Mouse (Mus musculus) E14TG2a.4 (cell line): ENCODE results near the gene Dnajc17.
A peak's percentile ranks its signal among the peaks of the same experiment; 100 is the strongest.

Source experiments
- H3K27me3 ChIP-seq: 2 replicates; pipeline ENCODE4 v1.6.1; 2014; ENCODE audit warnings: low read length, control low read depth; ENCODE audit not compliant: insufficient read depth
- H3K36me3 ChIP-seq: 2 replicates; pipeline ENCODE4 v1.6.1; 2014; ENCODE audit warnings: low read length, control low read depth; ENCODE audit not compliant: insufficient read depth
- H3K4me1 ChIP-seq: replicated peaks from 2 replicates; pipeline ENCODE4 v1.6.1; 2014; ENCODE audit warnings: low read depth, low read length, control low read depth
- H3K4me3 ChIP-seq: replicated peaks from 2 replicates; pipeline ENCODE4 v1.5.1; 2014; ENCODE audit warnings: mild to moderate bottlenecking, low read length
- H3K9me3 ChIP-seq: 2 replicates; pipeline ENCODE4 v1.6.1; 2014; ENCODE audit warnings: low read length, control low read depth
- CTCF ChIP-seq: conservative IDR thresholded peaks from 2 replicates; pipeline ENCODE4 v1.5.1; 2014; ENCODE audit warnings: low read length
- NANOG ChIP-seq: IDR thresholded peaks from 2 replicates; pipeline ENCODE4 v1.6.1; 2014; ENCODE audit warnings: borderline replicate concordance, low read length, mixed read lengths
- POU5F1 ChIP-seq: IDR thresholded peaks from 2 replicates; pipeline ENCODE4 v1.6.1; 2014; ENCODE audit warnings: low read length, borderline replicate concordance

Gene Dnajc17

DNA sequence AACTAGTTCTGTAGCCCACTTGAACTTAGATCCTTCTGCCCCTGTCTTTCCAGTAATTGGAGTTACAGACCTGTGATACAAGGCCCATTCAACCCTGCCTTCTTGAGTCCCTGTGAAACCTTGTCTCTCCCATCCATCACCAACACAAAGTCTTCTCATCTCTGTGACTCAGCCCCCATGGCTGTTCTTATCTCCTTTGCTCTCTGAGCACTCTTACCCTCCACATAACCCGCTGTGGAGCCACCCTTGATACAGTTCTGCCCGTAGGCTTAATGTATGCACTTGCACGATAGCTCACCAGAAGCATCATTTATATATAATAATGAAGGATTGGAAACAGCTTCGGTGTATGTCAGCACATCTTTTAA, 32.2 kb upstream of the Dnajc17 start:
- peak overlapping the region; percentile 5; the same call in 1 of the 2 replicates for H3K4me3 ChIP-seq
- H3K36me3 ChIP-seq: peaks cover 68% of the 10 kb centered on the region
- no peak for TF ChIP-seq POU5F1
- TF ChIP-seq CTCF: no peak
- TF ChIP-seq NANOG: no peak
- peaks cover 79% of the 10 kb centered on the region for H3K4me1 ChIP-seq
- H3K9me3 ChIP-seq: no peaks in the 10 kb centered on the region
- H3K27me3 ChIP-seq: no peaks in the 10 kb centered on the region

DNA sequence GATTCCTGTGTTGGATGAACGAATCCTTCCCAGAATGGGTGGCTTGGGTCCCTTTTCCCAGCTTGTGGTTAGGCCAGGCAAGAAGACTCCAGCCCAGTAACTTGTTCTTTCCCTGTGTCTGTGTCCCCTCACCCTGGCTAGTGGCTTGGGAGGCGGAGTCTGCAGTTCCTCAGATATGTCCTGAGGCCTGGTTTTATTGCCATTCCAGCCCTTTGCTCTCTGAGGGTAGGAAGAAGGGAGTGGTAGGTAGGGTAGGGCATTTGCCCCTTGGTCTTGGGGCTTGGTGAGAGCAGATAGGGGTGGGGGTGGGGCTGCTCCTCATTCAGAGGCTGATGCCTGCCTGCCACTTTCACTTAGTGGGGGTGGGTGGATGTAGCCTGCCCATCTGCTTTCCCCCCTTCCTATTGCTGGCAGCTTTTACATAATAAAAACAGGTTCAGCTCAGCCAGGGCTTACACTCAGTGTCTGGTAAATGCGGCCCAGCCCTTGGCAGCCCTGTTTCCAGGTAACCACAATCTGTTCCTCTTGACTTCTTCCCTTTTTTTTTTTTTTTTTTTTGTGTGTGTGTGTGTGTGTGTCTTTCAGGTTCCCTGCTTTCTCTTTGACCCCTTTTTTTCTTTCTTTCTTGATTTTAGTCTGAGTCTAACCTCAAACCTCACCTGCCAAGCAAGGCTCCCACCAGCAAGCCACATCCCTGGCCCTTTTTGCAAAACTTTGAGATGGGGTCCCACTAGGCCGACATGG, 31.7 kb upstream of the Dnajc17 start:
- Histone ChIP-seq H3K4me3 (peak overlapping the region; percentile 91), H3K27me3 (no peaks in the 10 kb centered on the region), H3K9me3 (no peaks in the 10 kb centered on the region), H3K4me1 (peaks cover 79% of the 10 kb centered on the region), H3K36me3 (peaks cover 68% of the 10 kb centered on the region)
- TF ChIP-seq CTCF (no peak), POU5F1 (no peak), NANOG (no peak)

DNA sequence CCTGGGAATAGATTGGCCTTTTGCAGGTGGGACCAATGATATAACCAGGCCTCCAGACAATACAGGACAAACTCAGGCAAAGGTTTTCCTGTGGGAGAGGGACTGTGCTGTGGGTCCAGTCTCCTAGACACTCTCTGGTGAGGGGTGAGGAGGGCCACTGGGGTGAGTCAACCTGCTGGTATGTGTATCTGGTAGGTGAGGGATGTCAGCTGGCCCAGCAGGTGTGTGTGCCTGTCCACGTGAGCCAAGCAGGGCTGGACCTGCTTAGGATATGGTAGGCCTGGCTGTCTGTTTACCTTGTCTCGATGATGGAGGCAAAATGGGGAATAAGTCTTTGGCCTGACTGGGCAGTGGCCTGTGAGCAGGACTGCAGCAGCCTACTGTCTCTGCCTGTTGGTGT, 30.1 kb upstream of the Dnajc17 start:
- Histone ChIP-seq H3K27me3 (no peaks in the 10 kb centered on the region), H3K4me3 (peak overlapping the region; percentile 91), H3K36me3 (peaks cover 60% of the 10 kb centered on the region), H3K4me1 (peaks cover 80% of the 10 kb centered on the region), H3K9me3 (no peaks in the 10 kb centered on the region)
- no peak for TF ChIP-seq CTCF
- TF ChIP-seq POU5F1: no peak
- TF ChIP-seq NANOG: no peak

- Histone ChIP-seq H3K9me3 (no peaks in the 10 kb centered on the region), H3K36me3 (peaks cover 52% of the 10 kb centered on the region), H3K27me3 (no peaks in the 10 kb centered on the region), H3K4me1 (peaks cover 85% of the 10 kb centered on the region), H3K4me3 (peak overlapping the region; percentile 91)
- TF ChIP-seq NANOG: no peak
- no peak for TF ChIP-seq CTCF
Measured at GRCm38 (mm10) chr2:119237871-119238220, 29.3 kb upstream of the Dnajc17 start.

- H3K4me3 ChIP-seq: peak within 1 kb of the TSS; percentile 91
- no peaks in the 10 kb centered on the region for H3K9me3 ChIP-seq
- TF ChIP-seq POU5F1 (no peak), CTCF (no peak)
- peaks cover 80% of the 10 kb centered on the region for H3K4me1 ChIP-seq
- no peaks in the 10 kb centered on the region for H3K27me3 ChIP-seq
- H3K36me3 ChIP-seq: peaks cover 47% of the 10 kb centered on the region
Measured at GRCm38 (mm10) chr2:119237210-119237870, 28.7 kb upstream of the Dnajc17 start, which contains the start of gene Spint1. Spint1 (plus strand) TSS chr2:119237362.

GRCm38 (mm10) chr2:119236682-119237209, 28.2 kb upstream of the Dnajc17 start:
- Histone ChIP-seq H3K27me3 (no peaks in the 10 kb centered on the region), H3K9me3 (no peaks in the 10 kb centered on the region), H3K4me1 (peaks cover 74% of the 10 kb centered on the region), H3K36me3 (peaks cover 41% of the 10 kb centered on the region), H3K4me3 (peak overlapping the region; percentile 91)
- TF ChIP-seq CTCF (no peak), NANOG (peak; percentile 18; the same call in 1 of the 2 replicates)

- Histone ChIP-seq H3K9me3 (no peaks in the 10 kb centered on the region), H3K27me3 (no peaks in the 10 kb centered on the region), H3K36me3 (peaks cover 4% of the 10 kb centered on the region), H3K4me3 (peak within 1 kb of the TSS; percentile 48), H3K4me1 (peaks cover 42% of the 10 kb centered on the region)
- no peak for TF ChIP-seq POU5F1
- TF ChIP-seq CTCF: no peak
- no peak for TF ChIP-seq NANOG
Measured at GRCm38 (mm10) chr2:119229775-119230704, 21.4 kb upstream of the Dnajc17 start, which contains the start of gene Ppp1r14d. Ppp1r14d (minus strand) TSS chr2:119229906.

- peak overlapping the region; percentile 89 for H3K4me3 ChIP-seq
- H3K4me1 ChIP-seq: peaks cover 45% of the 10 kb centered on the region
- H3K36me3 ChIP-seq: peaks cover 37% of the 10 kb centered on the region
- TF ChIP-seq POU5F1 (no peak), NANOG (no peak), CTCF (no peak)
- H3K27me3 ChIP-seq: no peaks in the 10 kb centered on the region
- H3K9me3 ChIP-seq: no peaks in the 10 kb centered on the region
Measured at GRCm38 (mm10) chr2:119209176-119209507, 547 bp upstream of the Dnajc17 start.
